Comparison of ENCODE assay signal across 8 mouse cellular contexts in genomic region chr7:19560491-19561260, GRCm38 (mm10). TPM values are rescaled to one million over a fixed set of nuclear protein-coding genes. Genes with fewer than 3 reads are reported as not detected.
DNase-seq lines count a peak whose midpoint lies in the region; ATAC-seq lines count a peak whose summit lies in the region.

No protein-coding gene starts in this region.

- H3K4me3 ChIP-seq in forebrain, embryonic 13.5 days: peak overlapping the region; percentile 94
- H3K4me3 ChIP-seq in midbrain, embryonic 16.5 days (ENCODE audit: low read depth, low read length): peak overlapping the region; percentile 98

- 0 out of 2 replicates have a peak, but pooled peaks cover 5% of the 10 kb centered on the region for H3K9me3 ChIP-seq in forebrain, embryonic 13.5 days (replicated peaks)
- no peaks in the 10 kb centered on the region for H3K9me3 ChIP-seq in midbrain, embryonic 16.5 days (replicated peaks; ENCODE audit: control insufficient read depth, low read length, poor library complexity, severe bottlenecking)

- peak overlapping the region; percentile 98 for H3K9ac ChIP-seq in forebrain, embryonic 13.5 days
- H3K9ac ChIP-seq in midbrain, embryonic 16.5 days (ENCODE audit: low read depth, low read length): peak overlapping the region; percentile 98

- peak overlapping the region; percentile 99 for H3K4me2 ChIP-seq in forebrain, embryonic 13.5 days
- peak overlapping the region; percentile 97 for H3K4me2 ChIP-seq in midbrain, embryonic 16.5 days (ENCODE audit: low read length)

- no peaks in the 10 kb centered on the region for H3K27me3 ChIP-seq in forebrain, embryonic 13.5 days
- no peaks in the 10 kb centered on the region for H3K27me3 ChIP-seq in midbrain, embryonic 16.5 days (ENCODE audit: control insufficient read depth, insufficient read depth, low read depth, low read length)

- peak; percentile 54 for DNase-seq in cerebellum, adult 11-12 months
- no peak for DNase-seq in cerebellum, postnatal 4 days (ENCODE audit: low spot score in 2 of 2)
- DNase-seq in 416B (ENCODE audit: low read depth): peak; percentile 52
- peak; percentile 42 for DNase-seq in kidney, postnatal 10 days
- no peak for DNase-seq in urinary bladder, adult 18-20 months (ENCODE audit: low spot score in 2 of 2)
- no peak for DNase-seq in layer of hippocampus, adult 9-10 months (ENCODE audit: low spot score)

- ATAC-seq in forebrain, embryonic 13.5 days: no peak
- ATAC-seq in midbrain, embryonic 16.5 days: no peak

- peaks cover 36% of the 10 kb centered on the region for H3K36me3 ChIP-seq in forebrain, embryonic 13.5 days (ENCODE audit: poor library complexity, severe bottlenecking)
- H3K36me3 ChIP-seq in midbrain, embryonic 16.5 days (ENCODE audit: control insufficient read depth, insufficient read depth, low read length): peaks cover 17% of the 10 kb centered on the region

- H3K27ac ChIP-seq in forebrain, embryonic 13.5 days: no peak overlapping the region
- H3K27ac ChIP-seq in midbrain, embryonic 16.5 days (ENCODE audit: low read length): no peak overlapping the region

- H3K4me1 ChIP-seq in forebrain, embryonic 13.5 days: peaks cover 48% of the 10 kb centered on the region
- H3K4me1 ChIP-seq in midbrain, embryonic 16.5 days (ENCODE audit: control insufficient read depth, insufficient read depth, low read length): peaks cover 43% of the 10 kb centered on the region

- WGBS in forebrain, embryonic 13.5 days: 28% methylated on average over 11 of the region's 11 CpGs
- WGBS in midbrain, embryonic 16.5 days: 13% methylated on average over 11 of the region's 11 CpGs

RNA-seq across cellular contexts. Expression of gene Ppp1r37, which starts 2.2 kb away (rescaled TPM):
- 22.4 and 23.6 TPM in 2 replicates for polyA plus RNA-seq in forebrain, embryonic 13.5 days (2015; fragmentation: Nextera tagmentation; extraction: Ambion mirVana)
- polyA plus RNA-seq in midbrain, embryonic 16.5 days (2015; fragmentation: Nextera tagmentation; extraction: Ambion mirVana): 34.7 and 37.8 TPM in 2 replicates

RNA-seq across cellular contexts. Expression of gene Zfp296, which starts 16.4 kb away (rescaled TPM):
- 0.23 and 0.35 TPM in 2 replicates for polyA plus RNA-seq in forebrain, embryonic 13.5 days (2015; fragmentation: Nextera tagmentation; extraction: Ambion mirVana)
- 0.11 and 0.14 TPM in 2 replicates for polyA plus RNA-seq in midbrain, embryonic 16.5 days (2015; fragmentation: Nextera tagmentation; extraction: Ambion mirVana)

RNA-seq across cellular contexts. Expression of gene Gemin7, which starts 16.7 kb away (rescaled TPM):
- 130 TPM in 2 replicates for polyA plus RNA-seq in forebrain, embryonic 13.5 days (2015; fragmentation: Nextera tagmentation; extraction: Ambion mirVana)
- polyA plus RNA-seq in midbrain, embryonic 16.5 days (2015; fragmentation: Nextera tagmentation; extraction: Ambion mirVana): 143 and 145 TPM in 2 replicates

RNA-seq across cellular contexts. Expression of gene Nkpd1, which starts 43.0 kb away (rescaled TPM):
- polyA plus RNA-seq in forebrain, embryonic 13.5 days (2015; fragmentation: Nextera tagmentation; extraction: Ambion mirVana): 0.15 and 0.21 TPM in 2 replicates
- 0.88 and 0.92 TPM in 2 replicates for polyA plus RNA-seq in midbrain, embryonic 16.5 days (2015; fragmentation: Nextera tagmentation; extraction: Ambion mirVana)

RNA-seq across cellular contexts. Expression of gene Clasrp, which starts 43.6 kb away (rescaled TPM):
- polyA plus RNA-seq in forebrain, embryonic 13.5 days (2015; fragmentation: Nextera tagmentation; extraction: Ambion mirVana): 54.0 and 55.7 TPM in 2 replicates
- 58.6 TPM in 2 replicates for polyA plus RNA-seq in midbrain, embryonic 16.5 days (2015; fragmentation: Nextera tagmentation; extraction: Ambion mirVana)

Comparison
In these comparisons a context has a peak if more than half of its experiments do, and no peak if none do; other contexts are left out.
1. DNase-seq: peak in cerebellum, adult 11-12 months (single experiment), 416B (single experiment) and kidney, postnatal 10 days (single experiment); none in cerebellum, postnatal 4 days (0 of 2), urinary bladder, adult 18-20 months (0 of 2) and layer of hippocampus, adult 9-10 months (single experiment).